Mouse (Mus musculus) left cerebral cortex, adult 2 months (tissue): ENCODE measurements around the gene B3galt6. TPM values are rescaled to one million over a fixed set of nuclear protein-coding genes. Genes with fewer than 3 reads are reported as not detected.

ENCODE experiments used
- DNase-seq, 2 experiments: peaks; one replicate each; pipeline ENCODE4 v3.0.0; 2021 to 2022; ENCODE audit warnings: low spot score in 2 of 2, mixed read lengths in 1 of 2; ENCODE audit errors: extremely low spot score in 1 of 2
- H3K27ac ChIP-seq: fragments of 200-600 bp; 2 replicates; pipeline ENCODE4 v1.8.1; 2022
- H3K4me3 ChIP-seq: fragments of 200-600 bp; 2 replicates; pipeline ENCODE4 v1.8.1; 2022
- CTCF ChIP-seq: fragments of 200-600 bp; IDR thresholded peaks from 2 replicates; pipeline ENCODE4 v1.8.1; 2022; ENCODE audit warnings: antibody characterized with exemption, mild to moderate bottlenecking, moderate library complexity
- intact Hi-C: fragments of 180-260 bp; cut with DNase I; formaldehyde crosslinking; loops from one replicate; pipeline ENCODE4 v1.15.1; 2025
- long read RNA-seq, 2 experiments: library from polyadenylated mRNA; stranded (forward); transcript quantifications; one replicate each; pipeline ENCODE4 v2.0.0; 2021; ENCODE audit warnings: borderline mapping rate in 2 of 2
- total RNA-seq, 2 experiments: library from RNA; stranded (reverse); gene quantifications; 2 replicates each; pipeline ENCODE4 v1.2.3; 2021

B3galt6 gene
- 10 to 100 TPM in 1 of 2 experiments, 1 to 10 TPM in 1; 9.1 to 10.8 TPM for total RNA-seq
- long read RNA-seq, experiment 1, transcript B3galt6-201 (1 exons, 3,184 nt) = major isoform, 54 of 54 reads
- long read RNA-seq, experiment 1, partial matches to known transcripts = 0 of 54 reads
- long read RNA-seq, experiment 1, other reads (novel, unspliced or antisense) = 0 of 54 reads
- long read RNA-seq, experiment 2, transcript B3galt6-201 (1 exons, 3,184 nt) = major isoform, 30 of 30 reads
- long read RNA-seq, experiment 2, partial matches to known transcripts = 0 of 30 reads
- long read RNA-seq, experiment 2, other reads (novel, unspliced or antisense) = 0 of 30 reads

- peak; percentile 89 to 93 for DNase-seq
- intact Hi-C loops = loop anchor here (1.0 to 5.0 kb wide), 2 partner anchors 100 to 117 kb away; partner anchors contain the start of genes 9430015G10Rik, Acap3 and Pusl1
- Histone ChIP-seq H3K4me3 (peak within 1 kb of the TSS; percentile 99), H3K27ac (peak within 1 kb of the TSS; percentile 99)
- peak; percentile 83 for TF ChIP-seq CTCF
These were observed at the start of gene B3galt6, which contains the start of gene Sdf4 for GRCm38 (mm10) chr4:155992241-155992905. Gene B3galt6 (minus strand): TSS chr4:155992649. Gene Sdf4 (plus strand): TSS chr4:155992872.

- no peak overlapping the region for H3K27ac ChIP-seq
- no peak for DNase-seq
- TF ChIP-seq CTCF = no peak
- intact Hi-C loops = no loop called here
- 0 out of 2 replicates have a peak overlapping the region, but pooled peaks have one; percentile 9 for H3K4me3 ChIP-seq
These were observed 42.5 kb upstream of the B3galt6 start for GRCm38 (mm10) chr4:156034901-156035300.

- TF ChIP-seq CTCF = no peak
- Histone ChIP-seq H3K4me3 (no peak overlapping the region), H3K27ac (no peak overlapping the region)
- intact Hi-C loops = no loop called here
- DNase-seq = no peak
These were observed 41.9 kb upstream of the B3galt6 start for GRCm38 (mm10) chr4:156034301-156034700.

- no peak for DNase-seq
- peak; percentile 68 for TF ChIP-seq CTCF
- Histone ChIP-seq H3K27ac (no peak overlapping the region), H3K4me3 (no peak overlapping the region)
- intact Hi-C loops = loop anchor here (2.0 kb wide), 1 partner anchor 75 kb away; the partner anchor contains the start of gene 9430015G10Rik
These were observed 41.1 kb upstream of the B3galt6 start for GRCm38 (mm10) chr4:156033476-156034119.

GRCm38 (mm10) chr4:156032856-156033255 lies 40.4 kb upstream of the B3galt6 start:
- no peak for TF ChIP-seq CTCF
- no peak for DNase-seq
- peak overlapping the region; percentile 88; the same call in 1 of the 2 replicates for H3K27ac ChIP-seq
- H3K4me3 ChIP-seq = no peak overlapping the region
- intact Hi-C loops = loop anchor here (2.0 kb wide), 1 partner anchor 76 kb away; the partner anchor contains the start of gene 9430015G10Rik

- Histone ChIP-seq H3K4me3 (peak overlapping the region; percentile 59), H3K27ac (peak overlapping the region; percentile 88)
- intact Hi-C loops = loop anchor here (2.0 kb wide), 1 partner anchor 77 kb away; the partner anchor contains the start of gene 9430015G10Rik
- DNase-seq = peak; percentile 66 to 73
- no peak; the same call in 1 of the 2 replicates for TF ChIP-seq CTCF
These were observed 39.3 kb upstream of the B3galt6 start for GRCm38 (mm10) chr4:156031593-156032391.

GRCm38 (mm10) chr4:156031255-156031592 lies 38.8 kb upstream of the B3galt6 start:
- no peak for DNase-seq
- no peak for TF ChIP-seq CTCF
- peak overlapping the region; percentile 88 for H3K27ac ChIP-seq
- intact Hi-C loops = no loop called here
- peak overlapping the region; percentile 59 for H3K4me3 ChIP-seq

GRCm38 (mm10) chr4:156030651-156031118 lies 38.2 kb upstream of the B3galt6 start:
- Histone ChIP-seq H3K27ac (peak overlapping the region; percentile 88), H3K4me3 (peak overlapping the region; percentile 59)
- intact Hi-C loops = no loop called here
- no peak for TF ChIP-seq CTCF
- DNase-seq = no peak

- TF ChIP-seq CTCF = no peak
- Histone ChIP-seq H3K27ac (no peak overlapping the region), H3K4me3 (no peak overlapping the region)
- DNase-seq = no peak
- intact Hi-C loops = no loop called here
These were observed 36.1 kb upstream of the B3galt6 start for GRCm38 (mm10) chr4:156028580-156028979.

GRCm38 (mm10) chr4:156026013-156026412 lies 33.6 kb upstream of the B3galt6 start, which contains the start of gene Tnfrsf18:
Gene Tnfrsf18 (plus strand): TSS chr4:156026164.
- Histone ChIP-seq H3K27ac (no peak within 1 kb of the TSS), H3K4me3 (no peak within 1 kb of the TSS)
- no peak; the same call in 1 of the 2 replicates for TF ChIP-seq CTCF
- intact Hi-C loops = no loop called here
- DNase-seq = peak; percentile 41 to 68

GRCm38 (mm10) chr4:156024184-156024583 lies 31.7 kb upstream of the B3galt6 start:
- TF ChIP-seq CTCF = no peak
- Histone ChIP-seq H3K27ac (no peak overlapping the region), H3K4me3 (no peak overlapping the region)
- intact Hi-C loops = no loop called here
- DNase-seq = no peak
